Mouse (Mus musculus) ES-CJ7 (cell line): ENCODE data around the gene Nfkbiz.

Experiments
- DNase-seq: peaks from one replicate; pipeline ENCODE4 v3.0.0; 2011; ENCODE audit warnings: low read depth, low spot score

Nfkbiz gene

DNA sequence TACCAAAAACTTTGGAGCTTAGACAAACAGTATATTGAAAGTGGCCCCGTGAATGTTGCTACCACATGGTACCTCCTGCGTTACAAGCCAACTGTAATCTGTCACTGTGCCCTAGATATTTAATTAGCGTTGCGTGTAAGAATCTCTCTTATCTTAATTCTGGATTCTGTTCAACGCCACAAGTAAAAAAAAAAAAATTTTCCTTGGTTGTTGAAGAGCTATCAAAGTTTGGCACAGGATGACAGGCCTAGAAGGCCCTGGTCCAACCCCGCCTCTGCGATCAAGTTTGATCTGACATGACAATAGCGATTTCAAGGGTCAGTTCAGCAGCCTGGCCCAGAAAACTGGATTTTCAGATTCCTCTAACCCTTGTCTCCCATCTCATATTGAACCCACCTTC lies 6.1 kb downstream of the Nfkbiz start:
- no peak for DNase-seq

- no peak for DNase-seq
These were observed 6.7 kb downstream of the Nfkbiz start for GRCm38 (mm10) chr16:55832040-55832439.

DNA sequence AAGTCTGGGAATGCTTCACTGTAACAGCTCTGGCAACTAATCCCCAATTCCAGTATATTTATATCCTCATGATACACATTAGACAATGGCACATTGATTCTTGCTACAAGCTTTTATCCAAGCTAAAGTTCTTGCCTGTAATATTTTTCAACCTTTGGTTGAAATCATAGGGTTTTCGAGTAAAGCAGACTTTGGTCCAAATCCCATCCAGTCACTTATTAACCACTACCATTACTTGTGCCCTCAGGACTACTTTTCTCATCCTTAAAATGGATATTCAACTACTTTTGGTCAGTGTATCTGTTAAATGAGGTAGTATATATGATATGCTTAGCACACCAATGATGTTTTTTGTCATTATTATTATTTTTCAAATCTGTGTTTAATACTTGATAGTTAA lies 7.2 kb downstream of the Nfkbiz start:
- DNase-seq, result no peak

DNA sequence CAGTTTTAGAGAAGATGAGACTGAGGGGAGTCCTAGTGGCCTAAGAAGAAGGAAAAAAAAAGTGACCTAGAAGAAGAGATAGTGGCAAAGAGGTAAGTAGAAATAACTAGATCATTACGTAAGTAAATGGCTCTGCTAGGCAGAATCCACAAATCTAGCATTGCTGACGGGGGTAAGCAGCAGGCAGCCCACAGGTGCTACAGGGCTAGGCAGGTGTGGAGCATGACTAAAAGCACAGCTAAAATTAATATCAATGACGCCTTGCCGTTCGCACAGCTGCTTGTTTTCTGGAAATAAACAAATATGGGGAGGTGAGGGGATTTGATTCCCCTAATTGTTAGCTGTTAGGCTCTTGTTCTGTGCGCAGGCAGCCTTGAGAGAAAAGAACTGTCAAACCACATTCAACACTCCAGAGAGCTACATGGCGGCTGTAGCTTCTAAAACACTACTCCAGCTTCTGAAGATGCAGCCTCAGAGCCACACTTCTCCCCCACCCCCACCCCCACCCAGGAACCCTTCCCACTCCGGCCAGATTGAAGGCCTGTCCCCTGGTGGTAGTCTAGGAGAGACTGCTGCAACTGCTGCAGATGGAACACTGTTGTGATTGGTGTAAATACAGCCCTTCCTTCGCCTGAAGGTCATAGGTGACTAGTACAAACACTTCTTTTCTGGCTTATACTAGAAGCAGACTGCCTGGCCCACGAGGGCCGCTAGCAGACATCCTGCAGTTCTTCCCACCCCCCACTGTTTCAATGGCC lies 15.1 kb downstream of the Nfkbiz start:
- DNase-seq, result peak; percentile 88

DNA sequence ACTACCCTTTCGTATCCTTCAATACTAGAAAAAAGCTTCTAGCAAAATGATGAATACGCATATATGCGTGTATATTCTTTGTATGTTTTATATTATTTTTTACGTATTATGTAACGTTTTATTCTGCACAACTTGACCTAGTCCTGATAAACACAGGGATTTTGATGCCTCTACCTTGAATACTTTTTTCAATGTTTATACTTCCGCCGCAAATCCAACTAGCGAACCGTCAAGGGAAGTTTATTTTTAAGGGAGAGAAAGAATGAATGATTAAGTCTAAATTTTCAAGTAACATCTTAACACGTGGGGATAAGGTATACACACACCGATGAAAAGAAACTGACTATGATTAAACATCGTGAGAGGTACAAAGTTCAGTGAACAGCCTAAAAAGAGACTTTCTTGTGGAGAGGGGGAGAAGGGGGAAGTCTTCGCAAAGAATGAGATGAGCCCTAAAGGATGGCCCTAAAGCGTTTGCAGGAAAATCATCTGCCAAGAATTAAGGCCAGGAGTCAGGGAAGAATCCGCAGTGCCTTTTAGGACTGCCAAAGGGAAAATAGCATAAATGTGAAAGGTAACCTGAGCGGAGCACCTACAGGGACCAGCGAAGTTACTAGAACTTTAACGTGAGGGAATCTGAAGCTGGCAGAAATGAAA lies 15.8 kb downstream of the Nfkbiz start:
- no peak for DNase-seq

DNA sequence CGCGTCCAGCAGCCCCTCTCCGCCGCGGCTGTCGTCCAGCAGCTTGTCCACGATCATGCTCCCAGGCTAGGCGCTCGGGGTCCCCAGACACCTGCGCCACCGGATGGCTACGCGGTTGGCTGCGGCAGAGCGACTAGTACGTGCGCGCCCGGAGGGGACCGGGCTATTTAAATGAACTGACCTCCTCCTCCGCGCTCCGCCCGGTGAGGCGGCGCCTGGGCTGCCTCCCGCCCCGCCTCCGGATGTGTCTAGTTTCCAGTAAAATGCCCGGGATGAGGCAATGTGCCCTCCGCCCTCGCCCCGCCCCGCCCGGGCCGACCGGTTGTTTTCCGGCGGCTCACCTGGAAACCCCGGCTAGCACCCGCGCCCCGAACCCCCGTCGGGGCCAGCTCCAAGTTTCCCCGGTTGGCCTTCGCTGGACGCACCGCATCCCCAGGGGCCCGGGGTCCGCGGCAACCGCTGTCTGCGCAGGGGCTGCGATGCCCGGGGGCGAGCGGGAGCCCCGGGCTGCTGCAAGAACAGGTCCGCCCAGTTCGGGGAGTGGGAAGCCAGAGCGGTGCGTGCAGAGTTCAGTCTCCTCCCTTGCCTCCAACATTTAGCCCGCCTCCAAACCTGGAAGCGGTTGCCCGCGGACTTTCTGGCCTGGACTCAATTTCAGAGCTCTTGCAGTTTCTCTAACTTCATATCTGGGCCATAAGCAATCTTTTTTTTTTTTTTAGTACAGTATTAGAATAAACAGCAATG lies 16.5 kb downstream of the Nfkbiz start:
- peak; percentile 87 for DNase-seq

DNA sequence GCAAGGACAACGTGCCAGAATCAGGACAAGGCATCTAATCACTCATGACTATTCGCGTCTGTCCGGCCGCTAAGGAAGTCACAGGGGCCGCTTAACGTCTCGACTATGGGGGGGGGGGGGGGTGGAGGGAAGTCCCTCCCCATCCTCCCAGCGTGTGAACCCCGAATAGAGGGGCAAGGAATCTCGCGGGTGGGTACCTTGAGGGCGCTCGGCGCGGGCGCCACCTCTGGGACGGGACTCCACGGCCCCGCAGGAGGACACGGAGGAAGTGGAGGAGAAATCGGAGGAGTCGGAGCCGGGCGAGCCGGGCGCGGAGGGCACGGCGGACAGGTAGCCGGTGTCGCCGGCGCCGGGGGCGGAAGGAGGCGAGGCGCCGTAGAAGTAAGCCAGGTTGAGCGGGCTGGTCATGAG lies 17.1 kb downstream of the Nfkbiz start:
- DNase-seq, result peak; percentile 16

- DNase-seq, result no peak
These were observed 17.7 kb downstream of the Nfkbiz start for GRCm38 (mm10) chr16:55820916-55821570.

DNA sequence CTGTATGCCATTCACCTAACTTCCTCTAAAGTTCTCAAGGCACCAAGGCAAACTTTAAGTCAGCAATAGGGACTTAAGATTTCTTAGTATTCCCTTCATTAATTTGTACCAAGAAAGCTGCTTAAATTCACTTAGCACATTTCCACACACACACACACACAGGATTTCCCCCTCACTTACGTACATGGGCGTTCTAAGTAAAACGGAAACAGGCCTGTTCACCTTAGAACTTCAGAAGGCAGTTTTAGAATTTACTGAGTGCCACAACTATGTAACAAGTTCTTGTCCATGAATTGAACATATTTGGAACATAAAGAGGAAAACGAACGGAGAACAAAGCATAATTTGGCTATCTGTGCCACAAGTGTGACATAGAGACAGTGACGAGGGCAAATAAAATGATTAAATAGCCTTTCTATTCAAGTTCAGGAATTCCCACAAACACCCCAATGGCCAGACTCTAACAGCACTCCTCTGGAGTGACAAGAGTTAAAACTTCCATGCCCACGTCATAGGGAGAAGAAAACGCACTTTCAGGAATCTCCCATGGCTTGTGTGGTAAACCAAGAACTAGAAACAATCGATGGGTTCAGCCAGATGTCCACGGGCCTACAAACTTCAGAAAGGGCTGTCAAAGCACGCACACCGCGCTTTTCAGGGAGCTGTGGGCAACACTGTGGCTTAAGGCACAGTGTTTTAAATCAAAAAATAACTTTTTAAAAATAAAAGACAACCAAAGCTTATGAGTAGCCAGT lies 18.4 kb downstream of the Nfkbiz start:
- no peak for DNase-seq

GRCm38 (mm10) chr16:55819186-55819861 lies 19.4 kb downstream of the Nfkbiz start:
- no peak for DNase-seq

DNA sequence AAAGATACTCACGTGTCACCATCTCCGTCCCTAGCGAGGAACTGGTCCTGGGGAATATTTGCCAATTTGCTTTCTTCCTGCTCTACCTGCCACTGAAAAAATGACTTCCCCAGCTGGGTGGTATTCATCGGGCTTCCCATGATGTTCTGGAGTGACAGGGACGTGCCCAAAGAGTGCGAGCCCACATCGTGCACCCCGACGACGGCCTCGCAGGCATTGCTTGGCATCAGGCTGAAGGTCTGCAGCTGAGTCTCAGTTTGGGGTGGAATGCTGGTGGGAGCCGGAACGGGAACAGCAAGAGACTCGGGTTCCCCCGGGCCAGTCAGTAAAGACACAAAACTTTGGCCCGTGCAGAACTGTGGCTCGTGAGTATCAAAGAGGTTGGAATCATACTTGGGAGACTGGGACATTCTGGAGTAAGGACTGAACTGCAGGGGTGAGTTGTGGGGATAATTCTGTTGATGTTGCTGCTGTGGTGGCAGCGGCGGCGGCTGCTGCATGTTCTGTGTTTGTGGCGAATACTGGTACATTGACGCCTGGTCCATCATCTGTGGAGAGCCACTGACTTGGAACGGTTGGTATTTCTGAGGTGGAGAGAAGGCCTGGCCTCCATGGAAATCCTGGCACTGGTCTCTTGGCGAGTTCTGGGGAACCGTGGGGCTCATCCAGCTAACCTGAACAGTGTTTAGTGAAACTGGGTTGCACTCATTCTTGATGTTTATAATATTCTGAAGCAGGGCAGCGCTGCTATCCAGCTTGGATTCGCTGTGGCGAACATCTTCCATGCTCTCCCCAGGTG lies 20.8 kb downstream of the Nfkbiz start:
- no peak for DNase-seq

DNA sequence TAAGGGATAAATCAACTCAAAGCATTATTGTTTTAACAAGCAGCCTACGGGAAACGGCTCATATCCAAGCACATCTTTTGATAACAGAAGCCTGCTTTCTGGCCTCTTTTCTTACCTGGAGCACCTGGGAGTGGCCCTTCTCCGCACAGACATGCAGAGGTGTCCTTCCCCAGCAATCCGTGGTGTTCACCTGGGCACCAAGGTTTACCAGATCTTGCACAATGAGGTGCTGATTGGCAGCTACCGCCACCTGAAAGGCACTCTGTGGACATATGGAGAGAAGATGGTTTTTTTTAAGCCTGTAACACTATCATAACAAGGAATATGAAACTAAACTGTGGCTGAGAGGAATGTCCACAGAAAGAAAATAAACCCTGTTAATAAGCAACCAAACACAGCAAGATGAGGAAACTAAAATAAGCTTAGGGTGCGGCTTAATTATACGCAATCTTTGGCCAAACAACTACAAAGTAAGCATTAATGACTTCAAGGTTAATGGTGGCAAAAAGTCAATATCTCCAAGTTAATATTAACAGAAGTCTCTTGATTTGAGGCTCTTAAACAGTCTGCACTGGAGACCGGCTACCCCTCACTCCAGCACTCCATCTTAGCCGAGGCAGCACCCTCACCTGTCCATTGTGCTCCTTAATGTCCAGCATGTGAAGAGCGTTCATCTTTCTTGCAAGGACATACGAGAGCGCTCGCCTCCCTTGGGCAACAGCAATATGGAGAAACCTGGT lies 22.3 kb downstream of the Nfkbiz start:
- DNase-seq, result no peak

GRCm38 (mm10) chr16:55815466-55815865 lies 23.2 kb downstream of the Nfkbiz start:
- DNase-seq, result peak; percentile 54

DNA sequence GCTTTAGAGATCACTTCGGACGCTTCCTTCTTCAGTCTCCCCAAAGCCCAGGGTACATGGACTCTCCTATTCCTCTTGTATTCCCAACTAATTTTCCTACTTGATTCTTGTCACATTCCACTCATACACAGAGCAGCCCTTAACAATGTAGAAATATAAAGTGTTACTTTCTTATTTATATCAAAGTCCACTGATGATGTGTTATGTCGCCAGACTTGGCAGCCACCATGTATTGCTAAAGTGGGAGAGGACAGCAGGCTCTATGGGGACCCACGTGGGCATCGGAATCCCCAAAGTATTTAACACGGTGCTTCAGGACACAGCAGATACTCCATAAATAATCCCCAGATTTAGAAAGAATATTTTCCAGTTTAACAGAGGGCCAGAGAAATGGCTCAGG lies 24.0 kb downstream of the Nfkbiz start:
- DNase-seq, result no peak

- peak; percentile 85 for DNase-seq
These were observed 24.8 kb downstream of the Nfkbiz start for GRCm38 (mm10) chr16:55813916-55814315.

- no peak for DNase-seq
These were observed 26.9 kb downstream of the Nfkbiz start for GRCm38 (mm10) chr16:55811792-55812191.

- no peak for DNase-seq
These were observed 28.8 kb downstream of the Nfkbiz start for GRCm38 (mm10) chr16:55809779-55810514.

- DNase-seq, result no peak
These were observed 29.4 kb downstream of the Nfkbiz start for GRCm38 (mm10) chr16:55809345-55809744.
